8 mouse cellular contexts compared by ENCODE assay signal in the genomic region with DNA sequence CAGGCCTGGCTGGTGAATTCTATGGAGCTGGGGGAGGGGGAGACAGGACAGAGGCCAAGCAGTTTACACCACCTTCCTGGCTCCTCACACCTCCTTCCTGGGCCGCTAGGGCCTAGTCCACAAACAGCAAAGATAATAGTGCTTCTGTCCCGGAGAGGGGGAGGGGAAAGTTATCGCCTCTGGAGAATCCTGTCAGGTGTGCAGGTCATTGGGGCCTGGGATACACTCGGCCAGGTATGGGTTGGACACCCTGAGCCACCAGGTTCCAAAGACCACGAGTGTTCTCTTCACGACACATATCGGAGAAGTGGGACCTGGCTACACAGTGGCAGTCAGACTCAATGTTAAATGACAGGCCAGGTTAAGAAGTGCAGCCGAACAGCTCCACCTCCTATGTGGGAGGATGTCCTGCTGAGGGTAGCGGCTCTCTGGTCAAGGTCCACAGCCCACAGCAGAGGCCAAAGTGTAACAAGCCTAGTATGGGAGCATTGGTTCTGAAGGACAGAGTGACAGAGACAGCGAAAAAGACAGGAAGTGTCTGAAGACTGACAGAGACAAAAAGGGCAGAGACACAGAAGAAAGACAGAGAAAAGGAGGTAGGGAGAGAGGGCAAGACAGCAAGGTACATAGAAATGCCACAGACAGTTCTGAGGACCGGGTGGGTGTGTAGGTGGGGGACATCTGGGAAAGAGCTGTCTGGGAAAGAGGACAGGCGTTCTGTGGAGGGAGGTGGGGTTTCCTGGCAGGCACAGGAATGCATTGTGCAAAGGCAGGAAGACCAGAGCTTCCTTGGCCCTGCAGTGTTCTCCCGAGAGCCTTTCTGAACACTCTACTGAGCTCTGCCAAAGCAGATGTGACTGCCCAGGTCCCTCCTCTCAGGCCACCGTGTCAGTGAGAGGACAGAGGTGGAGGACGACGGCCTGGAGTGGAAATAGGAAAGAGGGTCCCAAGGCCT. TPM values are rescaled to one million over a fixed set of nuclear protein-coding genes. Genes with fewer than 3 reads are reported as not detected.
A peak's percentile ranks its signal among the peaks of the same experiment; 100 is the strongest.
DNase-seq lines count a peak whose midpoint lies in the region; ATAC-seq lines count a peak whose summit lies in the region.

No protein-coding gene starts in this region.

- no peak overlapping the region for H3K9ac ChIP-seq in forebrain, embryonic 12.5 days
- H3K9ac ChIP-seq in embryonic facial prominence, embryonic 13.5 days: peak overlapping the region; percentile 2; the same call in 1 of the 2 replicates
- no peak overlapping the region for H3K9ac ChIP-seq in liver, embryonic 15.5 days

- H3K4me2 ChIP-seq in forebrain, embryonic 12.5 days: no peak overlapping the region
- H3K4me2 ChIP-seq in embryonic facial prominence, embryonic 13.5 days: no peak overlapping the region
- H3K4me2 ChIP-seq in liver, embryonic 15.5 days: peak overlapping the region; percentile 47

- H3K27me3 ChIP-seq in forebrain, embryonic 10.5 days (ENCODE audit: poor library complexity, severe bottlenecking): peaks cover 8% of the 10 kb centered on the region
- 0 out of 2 replicates have a peak, but pooled peaks cover under 1% of the 10 kb centered on the region for H3K27me3 ChIP-seq in forebrain, embryonic 12.5 days
- H3K27me3 ChIP-seq in embryonic facial prominence, embryonic 13.5 days: no peaks in the 10 kb centered on the region
- H3K27me3 ChIP-seq in liver, embryonic 15.5 days: peaks cover 2% of the 10 kb centered on the region; the same call in 1 of the 2 replicates

- intact Hi-C loops in left cerebral cortex, postnatal 36 days (cut with DNase I): no loop called here

- DNase-seq in forebrain, embryonic 10.5 days (ENCODE audit: extremely low spot score, low spot score): no peak
- peak; percentile 84 for DNase-seq in kidney, adult 11 months
- DNase-seq in right cerebral cortex, postnatal 36 days (ENCODE audit: low spot score in 2 of 2): no peak
- no peak for DNase-seq in gastrocnemius, adult 8-10 months (ENCODE audit: low spot score in 2 of 2)
- no peak for DNase-seq in left cerebral cortex, postnatal 36 days (ENCODE audit: low spot score in 2 of 2)

- peak overlapping the region; percentile 8; the same call in 1 of the 2 replicates for H3K27ac ChIP-seq in forebrain, embryonic 10.5 days
- no peak overlapping the region for H3K27ac ChIP-seq in forebrain, embryonic 12.5 days
- no peak overlapping the region for H3K27ac ChIP-seq in embryonic facial prominence, embryonic 13.5 days
- peak overlapping the region; percentile 81 for H3K27ac ChIP-seq in liver, embryonic 15.5 days (replicated peaks)

- no peaks in the 10 kb centered on the region for H3K9me3 ChIP-seq in forebrain, embryonic 10.5 days
- H3K9me3 ChIP-seq in forebrain, embryonic 12.5 days: no peaks in the 10 kb centered on the region
- no peaks in the 10 kb centered on the region for H3K9me3 ChIP-seq in embryonic facial prominence, embryonic 13.5 days
- H3K9me3 ChIP-seq in liver, embryonic 15.5 days (replicated peaks): no peaks in the 10 kb centered on the region

- WGBS in forebrain, embryonic 10.5 days: 69% methylated on average over 16 of the region's 16 CpGs
- 70% methylated on average over 16 of the region's 16 CpGs for WGBS in forebrain, embryonic 12.5 days
- 59% methylated on average over 16 of the region's 16 CpGs for WGBS in embryonic facial prominence, embryonic 13.5 days
- WGBS in liver, embryonic 15.5 days (ENCODE audit: insufficient replicate concordance): 46% methylated on average over 16 of the region's 16 CpGs

- no peaks in the 10 kb centered on the region for H3K36me3 ChIP-seq in forebrain, embryonic 10.5 days (replicated peaks)
- H3K36me3 ChIP-seq in forebrain, embryonic 12.5 days (replicated peaks): no peaks in the 10 kb centered on the region
- H3K36me3 ChIP-seq in embryonic facial prominence, embryonic 13.5 days: no peaks in the 10 kb centered on the region
- no peaks in the 10 kb centered on the region for H3K36me3 ChIP-seq in liver, embryonic 15.5 days (replicated peaks)

- H3K4me3 ChIP-seq in forebrain, embryonic 10.5 days: no peak overlapping the region
- H3K4me3 ChIP-seq in forebrain, embryonic 12.5 days (replicated peaks): no peak overlapping the region
- no peak overlapping the region for H3K4me3 ChIP-seq in embryonic facial prominence, embryonic 13.5 days
- peak overlapping the region; percentile 21 for H3K4me3 ChIP-seq in liver, embryonic 15.5 days (replicated peaks)

- peaks cover 24% of the 10 kb centered on the region for H3K4me1 ChIP-seq in forebrain, embryonic 10.5 days
- H3K4me1 ChIP-seq in forebrain, embryonic 12.5 days: peaks cover 9% of the 10 kb centered on the region
- peaks cover 10% of the 10 kb centered on the region; the same call in 1 of the 2 replicates for H3K4me1 ChIP-seq in embryonic facial prominence, embryonic 13.5 days
- H3K4me1 ChIP-seq in liver, embryonic 15.5 days (replicated peaks): peaks cover 18% of the 10 kb centered on the region

- no peak for ATAC-seq in forebrain, embryonic 12.5 days (ENCODE audit: low FRiP score)
- ATAC-seq in embryonic facial prominence, embryonic 13.5 days (ENCODE audit: insufficient number of reproducible peaks, insufficient read depth, low FRiP score, low TSS enrichment, low read depth): no peak
- ATAC-seq in liver, embryonic 15.5 days (ENCODE audit: insufficient read depth): peak; percentile 77

RNA-seq across cellular contexts. Expression of a gene that starts 14.6 kb away (rescaled TPM):
- 20.1 and 20.8 TPM in 2 replicates for polyA plus RNA-seq in forebrain, embryonic 10.5 days (2016; fragmentation: Nextera tagmentation; extraction: Ambion mirVana)
- polyA plus RNA-seq in forebrain, embryonic 12.5 days (2016; fragmentation: Nextera tagmentation; extraction: Ambion mirVana): 18.9 and 19.4 TPM in 2 replicates
- 10.2 and 10.5 TPM in 2 replicates for polyA plus RNA-seq in embryonic facial prominence, embryonic 13.5 days (2015; fragmentation: Nextera tagmentation; extraction: Ambion mirVana)
- polyA plus RNA-seq in liver, embryonic 15.5 days (2015; fragmentation: Nextera tagmentation; extraction: Ambion mirVana): 8.8 and 9.8 TPM in 2 replicates
- total RNA-seq in gastrocnemius, adult 8-10 months (2022): 1 to 10 TPM; 1.3 to 2.9 (median 2.2) TPM
- 10 to 100 TPM; 11.4 to 11.5 TPM for total RNA-seq in left cerebral cortex, postnatal 36 days (2021)

RNA-seq across cellular contexts. Expression of a gene that starts 40.5 kb away (rescaled TPM):
- polyA plus RNA-seq in forebrain, embryonic 10.5 days (2016; fragmentation: Nextera tagmentation; extraction: Ambion mirVana): 0.11 and 0.19 TPM in 2 replicates
- polyA plus RNA-seq in forebrain, embryonic 12.5 days (2016; fragmentation: Nextera tagmentation; extraction: Ambion mirVana): 0.45 and 0.74 TPM in 2 replicates
- polyA plus RNA-seq in embryonic facial prominence, embryonic 13.5 days (2015; fragmentation: Nextera tagmentation; extraction: Ambion mirVana): 1.0 and 1.3 TPM in 2 replicates
- polyA plus RNA-seq in liver, embryonic 15.5 days (2015; fragmentation: Nextera tagmentation; extraction: Ambion mirVana): 0.54 and 0.78 TPM in 2 replicates
- not detected for total RNA-seq in gastrocnemius, adult 8-10 months (2022)
- under 1 TPM; 0.57 to 0.79 TPM for total RNA-seq in left cerebral cortex, postnatal 36 days (2021)

Comparison
In these comparisons a context has a peak if more than half of its experiments do, and no peak if none do; other contexts are left out.
1. H3K27ac ChIP-seq: peak in forebrain, embryonic 10.5 days (single experiment) and liver, embryonic 15.5 days (single experiment); none in forebrain, embryonic 12.5 days (single experiment) and embryonic facial prominence, embryonic 13.5 days (single experiment).